13 mouse cellular contexts compared by ENCODE assay signal in genomic region chr3:52800673-52801072, GRCm38 (mm10).
DNase-seq lines count a peak whose midpoint lies in the region; ATAC-seq and TF ChIP-seq lines count a peak whose summit lies in the region.
"Had no signal": no experiment of that assay in that cellular context is flagged by ENCODE, and none has a peak within 500 bp of the region (broad histone marks: within the 10 kb centered on the region; RNA-seq: fewer than 3 reads in every experiment).

No protein-coding gene starts in this region.

- no peak overlapping the region for H3K4me3 ChIP-seq in kidney, postnatal 0 days (replicated peaks; ENCODE audit: low read depth, low read length)
- H3K4me3 ChIP-seq in heart, embryonic 11.5 days (ENCODE audit: low read depth, low read length) = no peak overlapping the region
- H3K4me3 ChIP-seq: embryonic facial prominence, embryonic 15.5 days had no signal

- H3K9me3 ChIP-seq in kidney, postnatal 0 days (replicated peaks; ENCODE audit: low read length) = no peaks in the 10 kb centered on the region
- H3K9me3 ChIP-seq in heart, embryonic 11.5 days (replicated peaks; ENCODE audit: control insufficient read depth, low read length) = no peaks in the 10 kb centered on the region
- H3K9me3 ChIP-seq: embryonic facial prominence, embryonic 15.5 days had no signal

- TF ChIP-seq CTCF in kidney, postnatal 0 days (IDR thresholded peaks at IDR 0.05; ENCODE audit: low read depth) = peak; percentile 50; the same call in 1 of the 2 replicates

- WGBS in kidney, postnatal 0 days = 85% methylated on average over 3 of the region's 3 CpGs
- 76% methylated on average over 3 of the region's 3 CpGs for WGBS in heart, embryonic 11.5 days (ENCODE audit: insufficient replicate concordance)

- H3K9ac ChIP-seq in kidney, postnatal 0 days (ENCODE audit: low read depth, low read length) = no peak overlapping the region
- no peak overlapping the region for H3K9ac ChIP-seq in heart, embryonic 11.5 days (ENCODE audit: low read depth, low read length)
- H3K9ac ChIP-seq: embryonic facial prominence, embryonic 15.5 days had no signal

- no peak overlapping the region for H3K4me2 ChIP-seq in kidney, postnatal 0 days (ENCODE audit: low read length)
- no peak overlapping the region for H3K4me2 ChIP-seq in heart, embryonic 11.5 days
- H3K4me2 ChIP-seq: embryonic facial prominence, embryonic 15.5 days had no signal

- no peak for ATAC-seq in kidney, postnatal 0 days (replicated peaks; ENCODE audit: low FRiP score, low read depth)
- ATAC-seq in inflammation-experienced regulatory T-cells, adult 6 months = peak; percentile 69
- ATAC-seq in heart, embryonic 11.5 days (replicated peaks; ENCODE audit: insufficient number of reproducible peaks, low FRiP score, low TSS enrichment) = no peak

- no peaks in the 10 kb centered on the region for H3K4me1 ChIP-seq in kidney, postnatal 0 days (replicated peaks; ENCODE audit: insufficient read depth, low read length)
- H3K4me1 ChIP-seq in heart, embryonic 11.5 days (ENCODE audit: control insufficient read depth, insufficient read depth, low read length) = no peaks in the 10 kb centered on the region
- H3K4me1 ChIP-seq: embryonic facial prominence, embryonic 15.5 days had no signal

- H3K36me3 ChIP-seq in kidney, postnatal 0 days (ENCODE audit: insufficient read depth, low read length) = no peaks in the 10 kb centered on the region
- no peaks in the 10 kb centered on the region for H3K36me3 ChIP-seq in heart, embryonic 11.5 days (ENCODE audit: control insufficient read depth, insufficient read depth, low read length)
- H3K36me3 ChIP-seq: embryonic facial prominence, embryonic 15.5 days; G1E had no signal

- no peak overlapping the region for H3K27ac ChIP-seq in kidney, postnatal 0 days
- no peak overlapping the region for H3K27ac ChIP-seq in heart, embryonic 11.5 days (ENCODE audit: low read depth, low read length)
- H3K27ac ChIP-seq: embryonic facial prominence, embryonic 15.5 days had no signal

- no peak for DNase-seq in kidney, postnatal 0 days (ENCODE audit: low spot score)
- no peak for DNase-seq in kidney, adult 8-10 months
- peak; percentile 9 for DNase-seq in 3T3-L1 (ENCODE audit: low read depth, low spot score)
- peak; percentile 59 for DNase-seq in CD4-positive helper T cell, adult 2 months (ENCODE audit: low read depth, low spot score)
- no peak for DNase-seq in adrenal gland, adult (ENCODE audit: inconsistent age in 2 of 2, low spot score in 1 of 2)
- DNase-seq in left cerebral cortex, adult 9 months (ENCODE audit: low spot score in 2 of 2) = no peak
- DNase-seq: cerebellum, postnatal 36 days; heart, adult 11 months; kidney, postnatal 25 days had no signal

- H3K27me3 ChIP-seq in kidney, postnatal 0 days (ENCODE audit: insufficient read depth, low read length) = no peaks in the 10 kb centered on the region
- no peaks in the 10 kb centered on the region for H3K27me3 ChIP-seq in heart, embryonic 11.5 days (ENCODE audit: control insufficient read depth, insufficient read depth, low read length)
- H3K27me3 ChIP-seq: embryonic facial prominence, embryonic 15.5 days had no signal

Comparison
In these comparisons a context has a peak if more than half of its experiments do, and no peak if none do; other contexts are left out.
1. DNase-seq: peak in 3T3-L1 (single experiment) and CD4-positive helper T cell, adult 2 months (single experiment); none in kidney, postnatal 0 days (single experiment), kidney, adult 8-10 months (0 of 2), adrenal gland, adult (0 of 2) and left cerebral cortex, adult 9 months (0 of 2).